Mouse (Mus musculus): ENCODE measurements at regions not wholly inside any gene's neighbourhood (a gene's known extent, or its start where the extent isn't known, plus 50 kb on each side); places are given as distances from the start of the nearest gene placed in this dataset.

DNA sequence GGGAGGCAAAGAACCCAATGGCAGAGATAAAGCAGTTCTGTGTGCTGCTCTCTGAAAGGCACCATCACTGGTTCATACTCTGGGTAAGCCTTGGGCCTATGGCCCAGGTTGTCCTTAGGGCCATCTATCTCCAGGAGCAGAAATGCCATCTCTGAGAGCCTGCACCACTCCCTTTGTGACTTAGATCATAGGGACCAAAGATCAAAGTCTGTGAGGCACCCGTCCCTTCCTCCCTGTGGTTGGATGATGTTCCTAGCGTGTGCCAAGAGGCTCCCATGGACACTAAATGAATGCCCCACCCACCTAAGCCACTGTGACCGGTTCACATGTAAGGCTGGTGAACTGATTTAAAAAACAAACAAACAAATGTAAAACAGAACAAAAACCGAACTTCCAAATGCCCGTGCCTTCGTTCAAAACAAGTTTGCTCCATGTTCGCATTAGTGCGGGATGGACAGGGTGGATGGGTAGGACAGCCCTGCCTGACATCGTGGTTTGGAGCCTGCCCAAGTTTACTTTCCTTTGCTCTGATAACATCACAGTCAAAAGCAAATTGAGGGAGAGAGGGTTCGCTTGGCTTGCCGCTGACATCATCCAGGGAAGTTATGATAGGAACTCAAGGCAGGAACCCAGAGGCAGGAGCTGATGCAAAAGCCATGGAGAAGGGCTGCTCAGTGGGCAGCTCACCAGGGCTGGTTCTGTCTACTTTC is 418.6 kb downstream of the Med13l start:
- H3K4me3 ChIP-seq (ENCODE audit: insufficient read depth in 1 of 2, low read depth in 2 of 2, low read length in 2 of 2), result no peak overlapping the region
- ATAC-seq (ENCODE audit: insufficient read depth), result no peak

DNA sequence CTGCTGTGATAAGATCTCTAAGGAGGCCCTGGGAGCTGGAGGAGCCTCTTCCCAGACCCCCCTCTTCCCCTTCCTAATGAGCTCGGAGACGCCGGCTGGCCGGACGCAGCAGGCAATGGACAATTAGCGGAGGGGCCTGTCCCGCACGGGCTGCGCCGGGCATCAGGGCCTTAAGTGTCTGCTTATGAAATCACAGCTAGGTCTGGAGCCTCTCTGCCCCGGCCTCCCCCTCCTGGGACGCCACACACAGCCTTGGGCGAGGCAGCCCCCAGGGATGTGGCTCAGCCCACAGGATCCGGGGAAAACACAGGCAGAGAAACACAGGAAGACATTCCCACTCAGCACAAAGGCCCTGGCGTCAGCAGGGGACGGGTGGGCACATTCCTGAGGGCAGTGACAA is 420.6 kb downstream of the Med13l start:
- Histone ChIP-seq H3K9me3 (ENCODE audit: control insufficient read depth, low read length) (no peaks in the 10 kb centered on the region), H3K4me2 (ENCODE audit: low read depth) (no peak overlapping the region), H3K27me3 (ENCODE audit: control insufficient read depth, insufficient read depth, low read length) (no peaks in the 10 kb centered on the region), H3K27ac (no peak overlapping the region), H3K36me3 (replicated peaks; ENCODE audit: control insufficient read depth, insufficient read depth, low read depth) (no peaks in the 10 kb centered on the region), H3K4me3 (ENCODE audit: insufficient read depth in 1 of 2, low read depth in 2 of 2, low read length in 2 of 2) (no peak overlapping the region), H3K9ac (replicated peaks) (no peak overlapping the region), H3K4me1 (replicated peaks; ENCODE audit: control insufficient read depth in 2 of 2, insufficient read depth in 2 of 2, low read length in 1 of 2) (no peaks in the 10 kb centered on the region)
- DNase-seq (ENCODE audit: low read depth in 3 of 3, low spot score in 3 of 3), result no peak
- TF ChIP-seq EP300 (IDR thresholded peaks at IDR 0.05; ENCODE audit: low read depth) (no peak), CTCF (IDR thresholded peaks at IDR 0.05; ENCODE audit: low read depth) (no peak)
- ATAC-seq (ENCODE audit: insufficient read depth), result no peak
- 21% methylated on average over 16 of the region's 16 CpGs for WGBS (ENCODE audit: insufficient replicate concordance)

More for the DNA sequence above, 418.6 kb downstream of the Med13l start:
- H3K9ac ChIP-seq (replicated peaks), result no peak overlapping the region
- H3K27ac ChIP-seq, result no peak overlapping the region
- no peaks in the 10 kb centered on the region for H3K27me3 ChIP-seq (ENCODE audit: control insufficient read depth, insufficient read depth, low read length)
- no peaks in the 10 kb centered on the region for H3K9me3 ChIP-seq (ENCODE audit: control insufficient read depth, low read length)
- no peaks in the 10 kb centered on the region for H3K36me3 ChIP-seq (replicated peaks; ENCODE audit: control insufficient read depth, insufficient read depth, low read depth)
- 57% methylated on average over 11 of the region's 11 CpGs for whole genome bisulfite sequencing (ENCODE audit: insufficient replicate concordance)
- TF ChIP-seq CTCF (IDR thresholded peaks at IDR 0.05; ENCODE audit: low read depth) (no peak), EP300 (IDR thresholded peaks at IDR 0.05; ENCODE audit: low read depth) (no peak)
- no peaks in the 10 kb centered on the region for H3K4me1 ChIP-seq (replicated peaks; ENCODE audit: control insufficient read depth in 2 of 2, insufficient read depth in 2 of 2, low read length in 1 of 2)
- no peak overlapping the region for H3K4me2 ChIP-seq (ENCODE audit: low read depth)
- no peak for DNase-seq (ENCODE audit: low read depth in 3 of 3, low spot score in 3 of 3)

DNA sequence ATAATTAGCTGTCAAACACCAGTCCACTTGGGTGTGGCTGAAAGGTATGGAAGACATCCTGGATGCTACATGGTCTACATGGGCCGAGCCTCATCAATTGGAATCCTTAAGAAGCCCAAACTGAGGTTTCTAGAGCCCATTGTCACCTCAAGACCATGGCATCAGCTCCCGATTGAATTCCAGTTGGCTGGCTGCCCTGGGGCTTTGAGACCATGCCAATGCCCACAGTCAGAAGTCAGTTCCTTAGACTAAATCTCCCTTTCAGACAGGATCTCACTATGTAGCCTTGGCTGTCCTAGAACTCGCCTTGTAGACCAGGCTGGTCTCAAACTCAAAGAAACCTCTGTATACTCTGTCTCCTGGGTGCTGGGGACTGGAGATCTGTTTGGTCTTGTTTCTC is 423.8 kb downstream of the Med13l start:
- WGBS (ENCODE audit: insufficient replicate concordance), result 51% methylated on average over 3 of the region's 3 CpGs
- no peaks in the 10 kb centered on the region for H3K36me3 ChIP-seq (replicated peaks; ENCODE audit: control insufficient read depth, insufficient read depth, low read depth)
- no peak overlapping the region for H3K27ac ChIP-seq
- no peak overlapping the region for H3K9ac ChIP-seq (replicated peaks)
- no peak for TF ChIP-seq CTCF (IDR thresholded peaks at IDR 0.05; ENCODE audit: low read depth)
- TF ChIP-seq EP300 (IDR thresholded peaks at IDR 0.05; ENCODE audit: low read depth), result no peak
- H3K27me3 ChIP-seq (ENCODE audit: control insufficient read depth, insufficient read depth, low read length), result no peaks in the 10 kb centered on the region
- H3K9me3 ChIP-seq (ENCODE audit: control insufficient read depth, low read length), result no peaks in the 10 kb centered on the region
- ATAC-seq (ENCODE audit: insufficient read depth), result no peak
- H3K4me3 ChIP-seq (ENCODE audit: insufficient read depth in 1 of 2, low read depth in 2 of 2, low read length in 2 of 2), result no peak overlapping the region
- no peak for DNase-seq (ENCODE audit: low read depth in 3 of 3, low spot score in 3 of 3)
- no peaks in the 10 kb centered on the region for H3K4me1 ChIP-seq (replicated peaks; ENCODE audit: control insufficient read depth in 2 of 2, insufficient read depth in 2 of 2, low read length in 1 of 2)
- no peak overlapping the region for H3K4me2 ChIP-seq (ENCODE audit: low read depth)

DNA sequence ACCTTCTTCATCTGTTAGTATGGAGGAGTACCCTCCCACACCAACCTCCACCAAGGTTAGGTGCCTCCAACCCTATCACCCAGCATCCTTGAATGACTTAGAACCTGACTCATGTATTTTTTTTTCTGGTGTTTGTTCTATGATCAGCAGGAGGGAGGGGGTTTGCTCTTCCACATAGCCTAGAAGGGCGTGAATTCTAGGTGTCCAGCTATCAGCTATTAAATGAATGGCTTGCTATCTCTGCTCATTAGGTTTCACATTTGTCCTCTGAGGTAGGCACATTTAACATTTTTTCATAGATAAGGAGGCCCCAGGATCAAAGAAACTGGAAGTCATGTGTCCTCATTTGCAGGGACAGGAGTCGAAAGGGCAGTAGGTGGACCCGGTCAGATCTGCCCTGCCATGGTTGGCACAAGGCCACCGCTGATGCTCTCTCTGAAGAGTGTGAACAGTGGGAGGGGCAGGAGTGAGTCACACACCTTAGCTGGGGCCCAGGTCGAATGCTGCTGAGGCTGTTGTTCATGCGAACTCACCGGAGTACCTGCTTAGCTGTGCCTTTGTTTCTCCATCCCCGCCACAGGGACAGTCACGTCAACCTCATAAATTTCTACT is 424.4 kb downstream of the Med13l start:
- Histone ChIP-seq H3K9me3 (ENCODE audit: control insufficient read depth, low read length) (no peaks in the 10 kb centered on the region), H3K9ac (replicated peaks) (no peak overlapping the region), H3K4me3 (ENCODE audit: insufficient read depth in 1 of 2, low read depth in 2 of 2, low read length in 2 of 2) (no peak overlapping the region), H3K4me1 (replicated peaks; ENCODE audit: control insufficient read depth in 2 of 2, insufficient read depth in 2 of 2, low read length in 1 of 2) (no peaks in the 10 kb centered on the region), H3K36me3 (replicated peaks; ENCODE audit: control insufficient read depth, insufficient read depth, low read depth) (no peaks in the 10 kb centered on the region), H3K27ac (no peak overlapping the region), H3K27me3 (ENCODE audit: control insufficient read depth, insufficient read depth, low read length) (no peaks in the 10 kb centered on the region), H3K4me2 (ENCODE audit: low read depth) (no peak overlapping the region)
- no peak for ATAC-seq (ENCODE audit: insufficient read depth)
- DNase-seq (ENCODE audit: low read depth in 3 of 3, low spot score in 3 of 3), result no peak
- no peak for TF ChIP-seq EP300 (IDR thresholded peaks at IDR 0.05; ENCODE audit: low read depth)
- TF ChIP-seq CTCF (IDR thresholded peaks at IDR 0.05; ENCODE audit: low read depth), result no peak
- 65% methylated on average over 9 of the region's 9 CpGs for WGBS (ENCODE audit: insufficient replicate concordance)

DNA sequence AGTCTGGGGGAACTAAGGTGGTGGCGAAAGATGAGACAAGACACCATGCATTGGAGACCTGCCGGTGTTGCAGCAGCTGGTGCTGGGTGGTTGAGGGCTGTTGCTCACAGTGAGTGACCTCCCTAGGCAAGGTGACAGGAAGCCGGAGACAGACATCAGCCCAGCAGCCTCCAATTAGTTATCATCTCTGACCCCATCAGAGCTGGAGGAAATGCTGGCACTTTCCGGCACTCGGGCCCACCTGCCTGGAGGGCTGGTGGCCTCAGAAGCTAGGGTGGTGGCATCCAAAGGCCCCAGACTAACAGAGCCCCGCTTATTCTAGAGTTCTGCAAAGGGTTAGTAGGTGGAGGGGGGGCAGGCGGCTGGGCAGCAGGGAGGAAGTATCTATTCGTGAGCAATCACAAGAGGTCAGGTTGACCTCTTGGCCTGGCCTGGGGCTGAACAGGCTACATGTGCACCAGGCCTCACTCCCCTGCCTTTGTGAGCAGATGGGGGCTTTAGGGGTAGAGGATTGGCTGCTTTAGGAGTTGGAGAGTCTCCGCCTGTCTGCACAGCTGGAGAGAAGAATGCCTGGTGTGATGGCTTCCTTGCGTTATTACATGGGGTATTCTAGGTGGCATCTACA is 427.0 kb downstream of the Med13l start:
- no peak for TF ChIP-seq EP300 (IDR thresholded peaks at IDR 0.05; ENCODE audit: low read depth)
- no peak for TF ChIP-seq CTCF (IDR thresholded peaks at IDR 0.05; ENCODE audit: low read depth)
- no peaks in the 10 kb centered on the region for H3K9me3 ChIP-seq (ENCODE audit: control insufficient read depth, low read length)
- H3K4me3 ChIP-seq (ENCODE audit: insufficient read depth in 1 of 2, low read depth in 2 of 2, low read length in 2 of 2), result no peak overlapping the region
- WGBS (ENCODE audit: insufficient replicate concordance), result 48% methylated on average over 10 of the region's 10 CpGs
- ATAC-seq (ENCODE audit: insufficient read depth), result no peak
- no peaks in the 10 kb centered on the region for H3K4me1 ChIP-seq (replicated peaks; ENCODE audit: control insufficient read depth in 2 of 2, insufficient read depth in 2 of 2, low read length in 1 of 2)
- no peak for DNase-seq (ENCODE audit: low read depth in 3 of 3, low spot score in 3 of 3)
- no peak overlapping the region for H3K4me2 ChIP-seq (ENCODE audit: low read depth)
- H3K27ac ChIP-seq, result no peak overlapping the region
- H3K27me3 ChIP-seq (ENCODE audit: control insufficient read depth, insufficient read depth, low read length), result no peaks in the 10 kb centered on the region
- H3K9ac ChIP-seq (replicated peaks), result no peak overlapping the region
- H3K36me3 ChIP-seq (replicated peaks; ENCODE audit: control insufficient read depth, insufficient read depth, low read depth), result no peaks in the 10 kb centered on the region
